Mouse (Mus musculus): ENCODE data around the gene Cd9.

GRCm38 (mm10) chr6:125471326-125471725, 23.3 kb downstream of the Cd9 start:
- no peak for TF ChIP-seq CTCF (IDR thresholded peaks at IDR 0.05; ENCODE audit: low read depth)
- no peak for TF ChIP-seq EP300 (optimal IDR thresholded peaks at IDR 0.05)

Data from stomach, postnatal 0 days (tissue).